ENCODE assay signal across 8 mouse cellular contexts in the genomic region with DNA sequence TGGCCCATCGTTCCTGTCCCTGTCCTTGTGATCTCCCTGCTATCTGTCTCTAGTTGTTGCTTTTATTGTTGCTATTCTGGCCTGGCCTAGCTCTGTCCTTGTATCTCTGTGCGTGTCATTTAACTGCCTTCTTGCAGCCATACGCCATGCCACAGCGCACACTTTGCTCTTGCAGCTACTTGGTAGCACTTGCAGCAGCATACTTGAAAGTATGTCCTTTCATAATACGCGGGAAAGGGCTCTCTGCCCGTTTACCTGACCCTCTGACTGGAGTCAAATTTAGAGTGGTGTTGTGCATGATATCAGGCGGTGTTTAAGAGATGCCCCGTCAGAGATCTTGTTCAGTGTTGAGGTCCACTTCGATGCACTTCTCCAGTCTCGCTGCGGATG. TPM values are rescaled to one million over a fixed set of nuclear protein-coding genes. Genes with fewer than 3 reads are reported as not detected.
A peak's percentile ranks its signal among the peaks of the same experiment; 100 is the strongest.
DNase-seq lines count a peak whose midpoint lies in the region; ATAC-seq and TF ChIP-seq lines count a peak whose summit lies in the region.

No protein-coding gene starts in this region.

- no peaks in the 10 kb centered on the region for H3K27me3 ChIP-seq in heart, postnatal 0 days (ENCODE audit: control insufficient read depth, insufficient read depth, low read length)
- H3K27me3 ChIP-seq in liver, embryonic 16.5 days (ENCODE audit: control insufficient read depth, insufficient read depth, low read depth, low read length): no peaks in the 10 kb centered on the region

- ATAC-seq in heart, postnatal 0 days (ENCODE audit: insufficient read depth, low read depth): peak; percentile 19
- ATAC-seq in liver, embryonic 16.5 days (ENCODE audit: low read depth): no peak

- H3K4me2 ChIP-seq in heart, postnatal 0 days (ENCODE audit: low read depth, low read length): peak overlapping the region; percentile 90
- H3K4me2 ChIP-seq in liver, embryonic 16.5 days (ENCODE audit: low read depth, low read length): peak overlapping the region; percentile 79

- peak; percentile 23 for DNase-seq in gastrocnemius, adult 2 months
- DNase-seq in gastrocnemius, postnatal 4 days (ENCODE audit: low spot score in 2 of 2): no peak
- peak; percentile 17 for DNase-seq in thymus, postnatal 25 days
- no peak for DNase-seq in thymus, postnatal 10 days (ENCODE audit: low spot score in 2 of 2)
- DNase-seq in heart, postnatal 0 days (ENCODE audit: low spot score): no peak
- DNase-seq in retina, embryonic 14.5 days (ENCODE audit: low spot score): no peak
- DNase-seq in left cerebral cortex, adult 11 months (ENCODE audit: low spot score): no peak

- H3K4me3 ChIP-seq in gastrocnemius, adult 2 months: peak overlapping the region; percentile 89
- peak overlapping the region; percentile 96 for H3K4me3 ChIP-seq in heart, postnatal 0 days (ENCODE audit: low read depth, low read length)
- H3K4me3 ChIP-seq in liver, embryonic 16.5 days (ENCODE audit: low read depth, low read length): peak overlapping the region; percentile 94

- 5% methylated on average over 12 of the region's 12 CpGs for WGBS in heart, postnatal 0 days
- 4% methylated on average over 12 of the region's 12 CpGs for WGBS in liver, embryonic 16.5 days (ENCODE audit: insufficient replicate concordance)

- no peak for TF ChIP-seq EP300 in heart, postnatal 0 days (IDR thresholded peaks at IDR 0.05; ENCODE audit: low read depth)

- peaks cover 9% of the 10 kb centered on the region for H3K4me1 ChIP-seq in heart, postnatal 0 days (ENCODE audit: control insufficient read depth, insufficient read depth)
- H3K4me1 ChIP-seq in liver, embryonic 16.5 days (ENCODE audit: control insufficient read depth, low read depth, low read length): peaks cover 4% of the 10 kb centered on the region

- intact Hi-C loops in gastrocnemius, adult 2 months (cut with DNase I): loop anchor here (5.0 to 10.0 kb wide), 2 partner anchors 742 to 985 kb away; no protein-coding TSS in a partner anchor

- H3K9ac ChIP-seq in heart, postnatal 0 days (replicated peaks; ENCODE audit: low read depth, low read length): peak overlapping the region; percentile 90
- peak overlapping the region; percentile 89 for H3K9ac ChIP-seq in liver, embryonic 16.5 days (ENCODE audit: low read depth, low read length)

- TF ChIP-seq CTCF in gastrocnemius, adult 2 months (IDR thresholded peaks at IDR 0.05): no peak
- TF ChIP-seq CTCF in heart, postnatal 0 days (IDR thresholded peaks at IDR 0.05; ENCODE audit: low read depth): no peak

- no peaks in the 10 kb centered on the region for H3K9me3 ChIP-seq in heart, postnatal 0 days (replicated peaks; ENCODE audit: control insufficient read depth, low read length)
- no peaks in the 10 kb centered on the region for H3K9me3 ChIP-seq in liver, embryonic 16.5 days (replicated peaks; ENCODE audit: control insufficient read depth, low read length)

- H3K36me3 ChIP-seq in heart, postnatal 0 days (replicated peaks; ENCODE audit: control insufficient read depth, insufficient read depth, low read length): no peaks in the 10 kb centered on the region
- no peaks in the 10 kb centered on the region for H3K36me3 ChIP-seq in liver, embryonic 16.5 days (ENCODE audit: control insufficient read depth, insufficient read depth)

- peak overlapping the region; percentile 91 for H3K27ac ChIP-seq in gastrocnemius, adult 2 months
- H3K27ac ChIP-seq in heart, postnatal 0 days (ENCODE audit: low read depth): peak overlapping the region; percentile 80
- H3K27ac ChIP-seq in liver, embryonic 16.5 days (ENCODE audit: low read length): no peak overlapping the region

RNA-seq across cellular contexts. Expression of a gene that starts 0.6 kb away (rescaled TPM):
- 100 to 1,000 TPM in 1 of 2 experiments, 10 to 100 TPM in 1; 77.8 to 104 TPM for total RNA-seq in gastrocnemius, adult 2 months (2021)
- total RNA-seq in gastrocnemius, postnatal 4 days (2021): 10 to 100 TPM; 57.7 to 59.4 TPM
- 64.1 and 69.2 TPM in 2 replicates for total RNA-seq in heart, postnatal 0 days (2014; rRNA removed; ENCODE audit: low replicate concordance)
- polyA plus RNA-seq in heart, postnatal 0 days (2015; fragmentation: Nextera tagmentation; extraction: Ambion mirVana): 42.6 and 48.4 TPM in 2 replicates
- 16.2 and 18.0 TPM in 2 replicates for polyA plus RNA-seq in liver, embryonic 16.5 days (2015; fragmentation: Nextera tagmentation; extraction: Ambion mirVana)

RNA-seq across cellular contexts. Expression of a gene that starts 35.1 kb away (rescaled TPM):
- not detected for total RNA-seq in gastrocnemius, adult 2 months (2021)
- not detected for total RNA-seq in gastrocnemius, postnatal 4 days (2021)
- not detected in 2 replicates for total RNA-seq in heart, postnatal 0 days (2014; rRNA removed; ENCODE audit: low replicate concordance)
- not detected in 2 replicates for polyA plus RNA-seq in heart, postnatal 0 days (2015; fragmentation: Nextera tagmentation; extraction: Ambion mirVana)
- not detected in 2 replicates for polyA plus RNA-seq in liver, embryonic 16.5 days (2015; fragmentation: Nextera tagmentation; extraction: Ambion mirVana)

Comparison
In these comparisons a context has a peak if more than half of its experiments do, and no peak if none do; other contexts are left out.
1. DNase-seq: peak in gastrocnemius, adult 2 months (single experiment) and thymus, postnatal 25 days (single experiment); none in gastrocnemius, postnatal 4 days (0 of 2), thymus, postnatal 10 days (0 of 2), heart, postnatal 0 days (single experiment), retina, embryonic 14.5 days (single experiment) and left cerebral cortex, adult 11 months (single experiment).
2. Peak in every context shown above with its lines, with median percentiles within 50 percentile points of each other: H3K4me3 ChIP-seq.